Mouse (Mus musculus) fat pad, adult 2 months (tissue): ENCODE measurements around the gene Sirt7.

Source experiments
- DNase-seq: peaks from one replicate; pipeline ENCODE4 v3.0.0-alpha.2; 2011; ENCODE audit warnings: low read depth, low spot score; ENCODE audit errors: extremely low read depth

Sirt7 gene

DNA sequence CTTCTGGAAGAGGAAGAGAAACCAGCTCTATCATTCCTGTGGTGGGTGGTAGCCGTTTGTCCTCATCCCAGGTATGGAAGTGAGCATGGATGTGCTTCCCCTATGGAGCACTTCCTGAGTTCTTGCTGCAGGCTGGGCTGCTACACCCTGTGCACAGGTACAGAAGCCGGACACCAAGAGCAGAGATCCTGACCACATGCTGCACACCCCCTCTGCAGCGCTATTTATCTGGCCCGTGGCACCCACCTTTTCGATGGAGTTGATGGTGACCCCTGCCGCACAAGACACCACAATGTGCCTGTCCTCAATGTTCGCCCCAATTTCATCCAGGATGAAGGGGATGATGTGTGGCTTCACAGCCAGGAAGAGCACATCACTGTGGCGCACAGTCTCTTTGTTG is 16.8 kb upstream of the Sirt7 start:
- DNase-seq = no peak

DNA sequence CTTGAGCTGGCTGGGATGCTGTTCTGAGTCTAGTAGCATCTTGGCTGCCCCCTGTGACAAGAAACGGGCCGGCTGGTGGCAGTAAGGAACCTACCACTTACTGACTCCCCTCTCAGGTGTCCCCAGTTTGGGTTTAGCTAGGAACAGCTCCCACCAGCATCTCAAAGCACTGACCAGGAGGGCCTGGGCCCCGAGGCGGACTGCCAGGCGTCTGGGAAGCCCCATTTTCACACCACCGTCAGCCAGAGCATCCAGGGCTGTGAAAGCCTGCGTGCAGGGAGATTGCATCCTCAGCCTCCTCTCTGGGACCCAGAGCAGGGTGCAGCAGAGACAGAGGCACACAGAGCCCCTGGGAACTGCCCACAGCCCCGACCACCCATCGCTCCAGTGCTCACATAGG is 16.2 kb upstream of the Sirt7 start:
- DNase-seq = no peak

DNA sequence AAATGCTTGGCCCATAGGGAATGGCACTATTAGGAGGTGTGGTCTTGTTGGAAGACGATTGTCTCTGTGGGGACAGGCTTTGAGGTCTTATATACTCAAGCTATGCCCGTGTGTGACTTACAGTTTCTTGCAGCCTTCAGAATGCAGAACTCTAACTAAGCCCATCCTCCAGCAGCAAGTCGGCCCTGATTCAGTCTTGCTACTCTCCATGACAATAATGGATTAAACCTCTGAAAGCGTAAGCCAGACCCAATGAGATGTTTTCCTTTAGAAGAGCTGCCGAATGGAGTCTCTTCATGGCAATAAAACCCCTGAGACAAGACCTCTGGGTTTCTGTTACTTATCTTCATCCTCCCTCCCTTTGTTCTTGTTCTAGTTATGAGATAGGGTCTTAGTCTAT is 9.8 kb upstream of the Sirt7 start:
- DNase-seq = no peak

- DNase-seq = no peak
These were observed 8.7 kb upstream of the Sirt7 start, which contains the start of gene Mafg for GRCm38 (mm10) chr11:120633520-120634343. Gene Mafg (minus strand): TSS chr11:120633600.

GRCm38 (mm10) chr11:120632559-120633519 is 7.8 kb upstream of the Sirt7 start:
- no peak for DNase-seq

DNA sequence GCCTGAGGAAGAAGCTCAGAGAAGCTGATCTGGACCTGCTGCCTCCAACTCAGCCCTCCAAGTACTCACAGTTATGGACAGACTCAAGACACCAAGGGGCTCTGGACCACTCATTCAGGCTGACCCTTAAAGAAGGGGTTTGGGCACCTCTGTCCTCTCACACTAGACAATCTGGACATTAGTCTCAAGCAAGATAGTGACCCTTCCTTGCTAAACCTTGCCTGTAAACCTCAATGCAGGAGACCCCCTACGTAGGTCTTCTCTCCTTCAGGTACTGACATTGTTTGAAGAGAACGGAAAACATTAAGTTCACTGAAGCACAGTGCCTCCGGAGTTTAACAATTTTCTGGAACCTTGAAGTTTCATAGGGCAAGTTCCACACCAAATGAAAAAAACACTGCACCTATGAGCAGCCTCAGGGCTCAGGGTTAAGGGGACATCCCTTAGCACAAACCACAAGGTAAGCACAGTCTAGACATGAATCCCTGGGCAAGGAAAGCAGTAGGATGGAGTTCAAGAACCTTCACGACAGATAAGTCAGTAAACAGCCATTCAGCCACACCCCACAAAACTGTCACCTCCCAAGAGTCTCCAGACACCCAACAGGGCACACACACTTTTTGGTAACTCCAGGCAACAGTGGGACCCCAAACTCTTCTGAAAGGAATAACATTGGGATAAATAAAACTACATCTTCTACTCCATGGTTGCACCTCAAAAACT is 6.8 kb upstream of the Sirt7 start:
- DNase-seq = no peak

- no peak for DNase-seq
These were observed 6.1 kb upstream of the Sirt7 start for GRCm38 (mm10) chr11:120630881-120631725.

- peak; percentile 62 for DNase-seq
These were observed 5.4 kb upstream of the Sirt7 start for GRCm38 (mm10) chr11:120630401-120630871.

- no peak for DNase-seq
These were observed 4.9 kb upstream of the Sirt7 start for GRCm38 (mm10) chr11:120629911-120630310.

DNA sequence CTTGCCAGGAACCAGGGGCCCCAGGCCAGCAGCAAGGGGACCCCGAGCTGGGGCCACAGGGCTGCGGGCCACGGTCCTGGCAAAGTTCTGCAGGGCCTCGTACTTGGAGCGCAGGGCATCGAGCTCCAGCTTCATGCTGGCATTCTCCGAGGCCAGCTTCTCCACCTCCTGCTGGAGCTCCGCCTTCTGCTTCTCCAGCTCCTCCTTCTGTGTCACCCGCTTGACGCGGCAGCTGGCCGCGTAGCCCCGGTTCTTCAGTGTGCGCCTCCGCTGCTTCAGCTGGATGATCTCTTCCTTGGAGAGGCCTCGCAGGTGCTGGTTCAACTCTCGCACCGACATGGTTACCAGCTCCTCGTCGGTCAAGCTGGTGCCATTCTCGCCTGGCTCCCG is 4.3 kb upstream of the Sirt7 start:
- no peak for DNase-seq

DNA sequence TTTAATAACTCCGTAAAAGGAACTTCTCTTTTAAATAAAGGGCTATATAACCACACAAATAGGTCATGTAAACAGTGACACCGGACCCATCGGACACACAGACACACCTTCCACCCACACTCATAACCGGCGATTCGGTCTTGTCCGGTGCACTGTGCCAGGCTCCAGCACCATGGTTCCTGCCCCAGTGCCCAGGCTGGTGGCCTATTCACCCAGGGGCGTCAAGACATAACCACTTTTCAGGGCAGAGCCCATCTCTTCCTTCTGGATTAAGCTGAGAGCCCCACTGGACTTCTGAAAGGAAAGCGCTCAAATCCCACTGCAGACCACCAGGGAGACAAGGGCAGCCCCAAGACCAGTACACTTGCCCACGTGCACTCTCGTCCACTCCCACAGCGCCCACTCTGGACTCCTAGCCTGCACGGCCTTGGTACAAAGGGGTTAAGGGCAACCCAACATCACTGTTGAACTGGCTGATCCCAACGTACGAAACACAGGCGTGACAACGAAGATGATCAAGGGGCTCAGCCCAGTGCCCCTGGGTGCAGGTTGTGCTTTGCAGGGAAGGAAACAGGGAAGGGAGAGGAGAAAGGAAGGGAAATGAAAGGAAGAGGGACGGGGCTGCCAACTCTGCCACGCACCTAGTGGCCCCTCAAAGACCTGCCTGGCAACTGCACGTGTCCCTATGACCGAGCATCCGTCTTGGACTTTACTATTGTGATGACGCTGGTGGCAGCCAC is 3.7 kb upstream of the Sirt7 start:
- DNase-seq = no peak

DNA sequence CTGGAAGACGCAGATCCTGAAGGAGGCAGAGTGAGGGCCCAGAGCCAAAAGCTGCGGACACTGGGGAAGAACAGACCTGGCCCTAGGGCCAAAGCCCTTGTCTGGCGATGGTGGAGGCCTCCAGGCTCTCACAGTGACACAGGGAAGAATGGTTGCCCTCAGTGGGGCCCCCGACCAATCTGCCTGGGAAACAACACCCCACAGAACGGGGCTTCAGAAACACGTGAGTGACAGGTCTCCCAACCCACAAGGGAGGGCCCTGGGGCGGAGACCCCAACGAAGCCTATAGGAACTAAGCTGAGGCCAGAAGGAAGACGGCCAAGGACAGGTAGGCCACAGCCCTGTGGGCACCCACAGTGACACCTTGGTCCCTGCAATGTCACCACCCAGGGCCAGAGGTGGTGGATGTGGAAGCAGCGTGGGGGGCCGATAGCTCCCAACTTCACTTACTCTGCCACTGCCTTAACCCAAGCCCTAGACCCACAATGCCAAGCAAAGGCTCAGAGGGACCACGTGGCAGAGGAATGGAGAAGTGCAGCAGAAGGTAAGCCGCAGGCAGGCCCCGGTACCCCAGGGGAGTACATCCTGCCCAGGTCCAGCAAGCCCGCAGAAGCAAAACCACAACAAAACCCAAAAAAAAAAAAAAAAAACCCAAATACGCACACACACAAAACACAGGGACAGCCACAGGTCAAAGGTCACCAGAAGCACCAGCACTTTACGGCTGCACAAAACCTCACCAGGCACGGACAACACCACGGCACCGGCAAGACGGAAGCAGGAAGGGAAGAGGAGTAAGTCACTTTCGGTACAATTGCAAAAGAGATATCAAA is 2.6 kb upstream of the Sirt7 start:
- DNase-seq = no peak

- DNase-seq = no peak
These were observed 1.9 kb upstream of the Sirt7 start for GRCm38 (mm10) chr11:120626785-120627467.

GRCm38 (mm10) chr11:120624680-120625111 is 344 bp downstream of the Sirt7 start:
- no peak for DNase-seq

GRCm38 (mm10) chr11:120623961-120624679 is 920 bp downstream of the Sirt7 start:
- DNase-seq = no peak

- DNase-seq = no peak
These were observed 2.2 kb downstream of the Sirt7 start for GRCm38 (mm10) chr11:120622805-120623204.

DNA sequence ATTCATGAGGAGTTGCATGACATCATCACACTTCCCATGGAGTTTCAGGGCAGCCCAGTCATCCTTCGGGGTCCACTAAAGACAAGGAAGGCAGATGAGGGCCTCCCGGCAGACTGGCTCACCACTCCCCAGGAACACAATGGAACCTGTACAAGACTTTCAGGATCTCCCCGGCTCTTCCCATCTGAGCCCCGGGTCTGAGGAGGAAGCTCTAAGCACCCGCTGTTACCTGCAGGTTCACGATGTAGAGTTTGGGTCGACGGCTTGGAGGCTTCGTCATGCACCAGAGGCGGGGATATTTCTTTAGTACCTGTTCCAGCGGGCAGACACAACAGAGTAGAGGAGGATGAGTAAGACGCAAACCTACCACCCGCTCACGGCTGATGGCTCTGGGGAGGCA is 4.8 kb downstream of the Sirt7 start:
- DNase-seq = no peak
